Mouse (Mus musculus) 416B (cell line): ENCODE measurements around the gene Abcg2.

ENCODE experiments used
- DNase-seq: peaks from one replicate; pipeline ENCODE4 v3.0.0; 2011; ENCODE audit warnings: low read depth

Abcg2 gene

DNA sequence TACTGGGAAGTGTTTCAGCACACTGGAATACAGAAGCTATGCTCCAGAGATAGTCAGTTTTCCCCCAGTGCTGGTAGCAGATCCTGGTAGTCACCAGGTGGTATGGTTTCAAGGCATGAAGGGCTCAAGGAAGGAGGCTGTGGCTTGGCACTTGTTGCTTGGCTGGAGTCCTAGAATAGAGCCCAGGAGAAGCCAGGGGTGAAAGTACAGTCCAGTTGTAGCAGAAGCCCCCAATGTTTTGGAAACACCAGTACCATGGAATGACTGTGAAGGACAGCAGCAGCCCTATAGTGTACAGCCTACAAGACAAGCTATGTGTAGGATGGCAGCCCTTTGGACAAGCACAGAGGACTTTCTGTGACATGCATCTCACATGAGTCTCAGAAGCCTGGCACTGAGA lies 54.2 kb downstream of the Abcg2 start:
- DNase-seq: no peak

DNA sequence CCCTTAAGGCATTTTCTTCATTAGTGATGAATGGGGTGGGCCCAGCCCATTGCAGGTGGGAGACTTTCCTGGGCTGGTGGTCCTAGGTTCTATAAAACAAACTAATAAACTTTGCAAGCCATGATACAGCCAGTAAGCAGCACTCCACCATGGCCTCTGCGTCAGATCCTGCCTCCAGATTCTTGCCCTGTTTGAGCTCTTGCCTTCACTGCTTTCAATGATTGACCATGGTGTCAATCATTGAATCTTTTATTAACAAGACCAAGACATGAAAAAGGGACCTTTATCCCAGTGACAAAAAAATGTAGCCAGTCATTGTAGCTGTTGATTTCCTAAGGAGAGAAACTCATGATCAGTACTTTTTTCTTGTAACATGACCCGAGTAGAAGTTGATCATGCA lies 55.1 kb downstream of the Abcg2 start:
- no peak for DNase-seq

DNA sequence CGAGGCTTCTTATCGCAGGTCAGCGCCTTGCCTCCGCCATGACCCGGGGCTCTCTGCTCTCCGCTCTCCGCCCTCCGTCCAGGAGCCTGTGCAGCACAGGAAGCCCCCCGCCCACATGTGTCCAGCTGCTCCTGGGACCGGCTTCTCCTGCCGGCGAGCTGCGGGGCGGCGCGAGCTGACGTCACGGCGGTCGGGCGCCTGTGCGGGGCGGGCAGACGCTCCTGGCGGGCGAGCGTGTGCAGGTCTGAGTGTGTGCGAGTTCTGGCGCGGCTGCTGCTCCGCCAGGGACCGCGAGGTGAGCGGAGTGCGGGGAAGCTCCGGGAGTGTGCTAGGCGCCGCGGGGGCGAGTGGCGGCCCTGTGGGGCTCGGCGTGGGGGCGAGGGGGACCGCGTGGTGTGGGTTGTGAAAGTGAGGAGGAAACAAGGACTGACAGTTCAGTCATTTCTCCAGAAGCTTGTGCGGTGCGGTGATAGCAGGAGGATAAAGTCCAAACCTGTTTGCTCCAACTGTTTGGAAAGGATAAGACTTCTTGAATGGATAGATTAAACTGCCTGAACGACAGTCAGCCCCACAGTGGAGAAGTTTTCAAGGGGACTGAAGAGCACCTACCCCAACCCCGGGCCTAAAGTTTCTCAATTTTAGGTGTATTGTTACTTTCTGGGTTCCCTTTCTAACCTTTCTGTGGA lies 56.2 kb downstream of the Abcg2 start:
- DNase-seq: no peak

DNA sequence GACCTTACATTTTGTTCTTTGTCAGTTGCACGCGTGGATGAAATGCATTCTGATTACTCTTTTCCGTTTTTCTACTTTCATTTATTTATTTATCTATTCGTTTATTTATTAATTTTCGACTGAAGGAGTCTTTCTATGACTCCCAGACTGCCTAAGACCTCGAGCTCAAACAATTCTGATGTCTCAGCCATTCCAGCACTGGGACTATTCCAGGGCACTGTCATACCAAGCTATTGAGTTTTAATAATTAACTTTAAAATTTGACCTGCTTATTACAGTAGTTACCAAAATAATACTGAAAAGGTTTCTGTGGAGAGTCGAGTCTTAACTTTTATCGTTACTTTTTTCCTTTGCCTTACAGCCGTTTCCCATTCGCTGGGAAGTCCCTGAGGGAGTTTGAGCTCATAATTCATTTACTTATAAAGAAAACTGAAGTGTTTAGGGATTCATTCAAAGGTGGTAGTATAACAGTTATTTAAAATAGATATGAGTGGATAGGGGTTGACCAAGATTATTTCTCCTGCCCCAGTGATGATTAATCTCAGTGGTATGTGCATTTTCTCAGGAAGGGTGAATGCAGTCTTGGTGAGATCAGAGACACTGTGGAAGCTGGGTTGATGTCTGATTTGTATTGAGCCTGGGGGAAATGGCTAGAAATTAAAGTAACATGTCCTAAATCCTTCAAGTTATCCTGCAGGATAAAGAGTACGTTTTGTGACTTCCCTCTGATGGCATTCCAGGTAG lies 56.9 kb downstream of the Abcg2 start:
- no peak for DNase-seq

DNA sequence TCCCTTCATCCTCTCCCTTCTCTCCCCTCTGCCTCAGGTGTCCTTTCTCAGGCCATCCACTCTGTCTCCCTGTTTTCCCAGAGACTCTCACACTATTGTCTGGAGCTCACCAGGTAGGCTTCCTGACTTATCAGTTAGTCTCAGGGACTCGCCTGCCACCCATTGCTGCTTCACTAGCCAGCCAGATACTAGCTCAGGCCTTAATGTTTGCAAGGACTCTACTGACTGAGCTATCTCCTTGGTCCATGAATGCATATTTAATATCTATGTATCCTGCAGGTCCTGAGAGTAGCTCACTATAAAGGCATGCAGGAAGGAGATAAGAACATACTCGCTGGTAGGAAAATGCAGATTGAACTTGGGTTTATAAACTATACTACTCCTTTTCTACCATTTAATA lies 57.9 kb downstream of the Abcg2 start:
- DNase-seq: peak; percentile 44

DNA sequence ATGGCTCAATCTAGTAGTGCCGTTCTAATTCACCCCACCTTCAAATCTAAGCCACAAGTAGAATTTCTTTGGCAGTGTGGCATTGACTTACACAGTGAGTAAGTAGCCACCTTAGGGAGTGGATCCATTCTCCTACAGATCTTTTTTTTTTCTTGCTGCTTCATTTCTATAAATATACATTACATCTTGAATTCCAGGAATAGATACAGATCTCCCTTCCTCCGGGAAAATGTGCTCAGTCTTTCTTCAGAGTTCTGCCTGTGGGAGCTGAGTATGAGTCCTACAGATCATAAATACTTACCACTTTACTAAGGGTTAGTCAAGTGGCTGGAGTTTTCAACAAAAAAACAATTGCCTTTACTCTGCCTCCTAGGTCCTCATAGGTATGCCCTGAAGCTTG lies 60.3 kb downstream of the Abcg2 start:
- no peak for DNase-seq

DNA sequence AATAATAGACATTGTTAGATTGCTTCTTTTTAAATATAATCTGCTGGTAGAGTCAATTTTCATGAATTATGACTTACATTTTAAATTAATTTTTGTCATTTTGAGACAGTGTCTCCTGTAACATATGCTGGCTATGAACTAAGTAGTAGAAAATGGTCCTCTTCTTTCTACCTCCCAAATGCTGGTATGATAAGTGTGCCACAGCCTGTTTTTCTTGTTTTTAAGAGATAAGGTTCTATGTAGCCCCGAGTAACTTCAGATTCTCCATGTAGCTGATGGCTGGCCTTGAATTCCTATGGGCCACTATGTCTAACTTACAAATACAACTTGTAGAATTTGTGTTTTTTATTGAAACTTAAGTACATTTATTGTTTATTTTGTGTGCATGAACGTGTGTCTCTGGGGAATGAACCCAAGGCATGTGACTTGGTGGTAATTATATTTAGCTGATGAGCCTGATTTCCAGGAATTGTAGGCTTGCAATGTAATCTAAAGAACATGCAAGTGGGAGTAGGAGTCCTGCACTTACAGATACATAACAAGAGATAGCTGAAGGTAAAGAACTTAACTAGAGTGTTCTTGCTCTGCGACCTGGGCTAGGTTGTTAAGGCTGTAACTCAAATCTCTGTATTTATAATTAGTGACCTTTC lies 63.9 kb downstream of the Abcg2 start:
- DNase-seq: no peak

DNA sequence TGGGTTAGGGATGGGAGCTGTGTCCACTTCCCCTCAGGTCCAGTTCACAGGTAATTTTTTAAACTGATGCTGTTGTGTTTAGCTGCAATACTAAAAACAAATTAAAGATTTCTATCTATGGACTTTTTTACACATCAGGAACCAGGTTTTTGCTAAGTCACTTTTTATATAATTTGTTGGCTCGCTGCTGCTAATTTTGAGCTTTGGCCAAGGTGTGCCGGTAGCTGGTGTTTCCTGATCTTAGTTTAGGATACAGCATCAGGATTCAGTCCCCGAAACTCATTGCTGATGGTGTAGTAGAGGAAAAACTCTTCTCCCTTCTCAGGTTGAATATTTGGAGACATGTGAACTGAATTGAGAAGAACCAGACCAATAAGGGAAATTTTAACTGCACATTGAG lies 65.8 kb downstream of the Abcg2 start:
- no peak for DNase-seq

DNA sequence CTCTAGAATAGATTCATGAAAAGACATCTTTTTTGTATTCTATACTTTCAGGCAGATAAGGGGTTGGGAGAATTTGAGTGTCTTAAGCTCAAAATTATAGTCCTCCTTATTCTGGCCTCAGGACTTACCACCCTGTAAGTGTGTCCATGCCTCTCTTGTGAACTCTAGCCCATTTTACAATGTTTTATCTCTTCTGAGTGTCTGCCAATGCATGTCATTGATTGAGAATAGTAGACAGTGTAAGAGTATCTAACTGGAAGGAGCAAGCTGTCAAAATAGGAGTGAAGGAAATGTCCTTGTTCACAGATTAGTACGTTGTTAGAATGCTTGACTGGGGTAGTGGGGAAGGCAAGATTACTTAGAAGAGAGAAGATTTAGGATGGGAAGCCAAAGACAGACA lies 66.7 kb downstream of the Abcg2 start:
- no peak for DNase-seq

DNA sequence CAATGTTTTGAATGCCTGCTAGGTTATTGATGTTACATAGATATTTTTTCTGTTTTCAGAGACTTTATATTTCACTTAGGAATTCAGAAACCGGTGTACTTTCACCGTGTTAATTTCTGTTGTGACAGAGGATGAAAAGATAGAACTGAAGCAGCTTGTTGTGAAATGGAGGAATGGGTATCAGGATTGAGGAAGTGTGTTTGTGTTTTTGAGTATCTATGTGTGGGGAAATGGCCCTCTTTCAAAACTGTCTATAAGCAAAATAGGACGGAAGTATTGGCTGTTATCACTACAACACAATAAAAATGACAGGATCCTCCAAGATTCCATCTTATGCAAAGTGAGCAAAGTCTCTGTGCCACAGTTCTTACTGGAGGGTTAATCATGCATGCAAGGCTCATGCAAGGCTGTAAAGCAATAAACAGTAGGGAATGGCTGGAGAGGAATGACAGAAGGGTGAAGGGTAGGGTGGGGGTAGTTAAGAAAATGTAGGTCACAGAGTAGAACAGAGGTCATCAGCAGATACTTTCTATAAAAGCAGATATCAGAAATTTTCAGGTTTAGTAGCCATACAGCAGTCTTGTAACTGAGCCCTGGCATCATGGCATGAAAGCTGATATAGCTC lies 76.7 kb downstream of the Abcg2 start:
- DNase-seq: peak; percentile 23

DNA sequence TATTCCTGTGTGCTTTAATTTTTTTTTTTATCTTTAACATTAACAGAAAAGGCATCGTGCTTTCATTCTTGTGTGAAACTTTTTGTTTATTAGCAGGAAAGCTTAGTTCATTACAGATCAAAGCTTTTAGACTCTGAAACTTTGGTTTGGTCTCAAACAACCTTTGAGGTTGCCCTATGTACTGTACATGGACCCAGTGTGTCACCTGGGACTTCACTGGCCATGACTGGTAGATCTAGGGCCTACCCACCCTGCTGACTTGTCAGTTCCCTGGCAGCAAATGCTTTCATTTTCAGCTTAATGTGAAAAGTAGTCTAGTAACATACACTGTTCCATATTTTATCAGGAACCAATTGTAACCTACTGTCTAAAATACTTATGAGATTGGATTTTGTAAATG lies 93.5 kb downstream of the Abcg2 start:
- DNase-seq: no peak

DNA sequence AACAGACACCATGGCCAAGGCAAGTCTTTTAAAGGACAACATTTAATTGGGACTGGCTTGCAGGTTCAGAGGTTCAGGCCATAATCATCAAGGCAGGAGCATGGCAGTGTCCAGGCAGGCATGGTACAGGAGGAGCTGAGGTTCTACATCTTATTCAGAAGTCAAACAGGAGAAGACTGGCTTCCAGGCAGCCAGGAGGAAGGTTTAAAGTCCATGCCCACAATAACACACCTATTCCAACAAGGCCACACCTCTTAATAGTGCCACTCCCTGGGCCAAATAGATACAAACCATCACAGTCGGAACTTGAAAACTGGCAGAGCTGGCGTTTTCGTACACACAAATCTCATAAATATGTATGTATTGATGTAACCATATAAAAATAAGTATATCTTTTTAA lies 94.2 kb downstream of the Abcg2 start:
- no peak for DNase-seq

DNA sequence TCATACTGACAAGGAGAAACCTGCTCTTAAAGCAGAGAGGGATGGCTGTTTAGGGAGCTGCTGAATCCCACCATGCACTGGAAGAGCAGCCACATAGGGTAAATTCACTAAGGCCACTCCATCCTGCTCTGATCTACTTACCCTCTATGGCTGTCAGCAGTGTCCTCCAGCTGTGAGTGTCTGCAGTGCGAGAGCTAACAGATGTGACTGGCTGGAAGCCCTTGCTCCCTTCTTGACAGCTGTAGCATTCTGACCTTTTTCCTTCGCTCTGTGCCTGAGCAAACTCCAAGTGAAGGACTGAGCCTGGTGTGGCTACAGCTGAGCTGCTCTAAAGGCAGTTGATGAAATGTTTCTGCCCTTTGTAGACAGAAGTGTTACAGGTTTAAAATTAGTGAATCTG lies 107.3 kb downstream of the Abcg2 start:
- DNase-seq: no peak

DNA sequence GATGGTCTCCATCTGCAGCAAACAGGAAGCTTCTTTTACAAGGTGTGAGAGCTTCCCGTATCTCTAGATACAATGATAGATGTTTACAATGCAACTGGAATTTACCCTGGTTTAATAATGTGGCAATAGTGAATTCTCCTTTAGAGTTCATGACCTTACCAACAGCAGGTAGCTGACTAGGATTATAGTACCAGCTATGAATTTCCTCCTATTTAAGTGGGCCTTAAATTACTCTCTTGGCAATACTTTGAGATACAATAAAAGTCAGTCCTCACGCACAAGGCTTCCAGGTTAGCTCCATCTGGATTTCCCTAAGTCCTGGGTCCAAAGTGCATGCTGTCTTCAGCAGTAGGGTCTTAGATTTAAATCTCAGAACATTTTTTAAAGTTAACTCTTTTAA lies 109.9 kb downstream of the Abcg2 start:
- DNase-seq: no peak

DNA sequence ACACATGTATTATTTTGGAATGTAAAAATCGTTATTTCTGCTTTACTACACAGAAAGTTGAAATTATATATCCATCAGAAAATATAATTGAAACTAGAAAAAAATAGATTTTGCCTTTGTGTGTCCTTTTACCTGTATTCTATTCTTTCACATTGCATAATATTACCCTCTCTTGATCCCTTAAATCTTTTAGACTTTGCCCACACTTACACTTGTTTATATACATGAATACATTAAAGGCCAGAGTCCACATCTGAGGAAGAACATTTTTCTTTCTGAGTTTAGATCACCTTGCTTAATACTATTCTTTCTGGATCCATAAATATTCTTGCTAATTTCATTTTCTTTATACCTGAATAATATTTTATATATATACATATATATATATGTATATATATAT lies 110.4 kb downstream of the Abcg2 start:
- no peak for DNase-seq

DNA sequence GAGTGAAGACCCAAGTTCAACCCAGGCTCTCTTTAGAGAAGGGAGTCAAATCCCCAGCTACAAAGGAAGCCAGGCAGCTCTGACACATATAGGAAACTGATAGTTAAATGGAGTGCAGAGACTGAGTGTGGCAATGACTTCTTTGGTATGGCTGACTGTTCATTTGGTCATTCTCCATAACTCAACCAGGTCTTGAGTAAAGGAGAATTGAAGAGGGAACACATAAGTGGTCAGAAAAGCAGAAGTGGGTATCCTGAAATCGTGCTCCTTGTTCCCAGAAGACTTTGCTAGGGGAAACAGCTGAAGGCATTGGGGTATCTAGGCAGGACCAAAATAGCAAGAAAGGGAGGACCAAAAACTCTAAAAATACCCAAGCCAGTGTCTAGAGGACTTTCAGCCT lies 126.0 kb downstream of the Abcg2 start:
- DNase-seq: peak; percentile 39

DNA sequence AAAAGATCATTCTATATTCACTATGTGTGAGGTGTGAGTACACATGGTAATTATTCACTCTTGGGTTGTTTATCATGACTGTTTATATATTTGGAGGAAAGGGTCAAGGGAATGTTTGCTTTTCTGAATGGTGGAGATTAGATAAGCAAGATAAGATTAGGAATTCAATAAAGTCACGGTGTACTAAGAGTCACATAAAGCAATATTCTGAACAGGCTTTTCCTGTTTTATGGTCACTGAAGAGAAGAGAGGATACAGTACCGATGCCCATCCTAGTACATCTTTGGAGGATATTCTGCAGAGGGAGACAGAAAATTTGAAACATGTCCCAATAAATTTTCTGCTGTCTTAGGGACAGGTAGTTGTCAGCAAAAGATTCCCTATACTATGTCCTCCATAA lies 127.6 kb downstream of the Abcg2 start:
- DNase-seq: no peak

DNA sequence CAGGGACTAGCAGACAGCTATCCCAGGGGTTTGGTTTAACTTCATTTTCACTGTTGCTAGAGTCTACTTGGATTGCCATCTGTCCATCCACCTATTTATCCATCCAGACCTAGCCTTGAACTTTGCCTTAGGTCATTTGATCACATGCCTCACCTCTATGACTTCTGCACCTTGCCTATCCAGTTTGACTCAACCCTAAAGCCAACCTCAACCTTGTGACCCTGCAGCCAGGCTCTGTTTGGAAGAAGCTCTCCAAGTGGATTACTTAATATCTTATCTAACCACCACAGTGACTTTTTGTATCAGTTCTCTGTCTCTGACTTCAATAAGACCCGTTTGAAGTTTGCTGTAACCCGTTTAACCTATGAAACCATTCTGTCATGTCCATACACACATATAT lies 149.5 kb downstream of the Abcg2 start:
- no peak for DNase-seq

DNA sequence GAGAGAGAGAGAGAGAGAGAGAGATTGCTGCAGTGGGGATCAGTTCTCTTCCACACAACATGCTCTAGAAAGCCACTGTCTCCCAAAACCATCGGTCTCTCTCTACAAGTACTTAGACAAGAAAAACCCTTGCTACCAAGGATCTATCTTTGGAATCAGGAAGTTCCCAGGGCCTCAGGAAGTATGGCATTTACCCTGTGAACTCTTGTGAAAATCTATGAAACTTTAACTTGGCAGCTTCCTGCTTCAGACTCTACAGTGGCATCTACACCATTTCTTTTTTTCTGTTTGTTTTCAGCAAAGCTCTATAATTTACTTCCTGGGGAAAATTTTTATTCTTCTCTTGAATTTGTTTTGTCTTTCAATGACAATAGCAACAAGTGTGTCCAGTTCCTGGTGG lies 150.8 kb downstream of the Abcg2 start:
- peak; percentile 32 for DNase-seq
